Mouse (Mus musculus) yolk sac, embryonic 10.5 days (tissue): ENCODE measurements at regions not wholly inside any gene's neighbourhood (a gene's known extent, or its start where the extent isn't known, plus 50 kb on each side); places are given as distances from the start of the nearest gene placed in this dataset.

Experiments used
- DNase-seq: peaks from one replicate; pipeline ENCODE4 v3.0.0-alpha.2; 2017; ENCODE audit warnings: low spot score

DNA sequence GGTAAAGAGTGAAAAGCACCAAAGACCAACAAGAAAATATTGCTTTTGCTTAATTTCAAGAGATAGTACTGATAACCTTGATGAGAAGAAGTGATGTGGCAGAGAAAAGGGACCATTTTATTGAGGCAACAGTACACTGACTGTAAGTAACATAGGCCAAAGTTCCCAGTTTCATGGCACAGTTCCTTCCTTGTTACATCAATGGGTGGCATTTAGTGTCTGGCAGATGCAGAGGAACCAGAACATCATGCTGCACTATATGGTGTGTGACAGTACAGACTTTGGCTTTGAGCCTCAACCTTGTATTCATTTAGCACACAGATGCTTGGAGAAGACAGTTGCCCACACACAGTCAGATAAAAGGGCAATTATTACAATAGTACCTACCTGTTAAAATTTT, 123.7 kb upstream of the Tent5a start:
- DNase-seq: no peak

DNA sequence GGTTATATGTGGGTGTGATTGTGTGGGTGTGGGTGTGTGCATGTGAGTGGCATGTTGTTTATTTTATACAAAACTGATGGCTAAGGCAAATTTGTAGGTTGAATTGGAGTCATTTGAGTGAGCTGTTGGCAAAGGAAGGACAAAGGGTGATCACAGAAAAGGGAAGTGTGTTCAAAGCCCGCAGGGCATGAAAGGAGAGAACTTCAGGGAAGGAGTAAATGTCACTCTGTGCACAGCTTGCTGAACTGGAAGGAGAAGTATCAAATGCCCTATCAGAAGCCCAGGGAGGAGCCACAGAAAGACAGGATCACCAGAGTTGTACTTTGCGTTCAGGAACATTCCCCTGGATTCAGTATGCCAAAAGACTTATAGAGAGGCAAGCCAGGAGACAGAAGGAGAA, 122.3 kb upstream of the Tent5a start:
- DNase-seq: no peak

DNA sequence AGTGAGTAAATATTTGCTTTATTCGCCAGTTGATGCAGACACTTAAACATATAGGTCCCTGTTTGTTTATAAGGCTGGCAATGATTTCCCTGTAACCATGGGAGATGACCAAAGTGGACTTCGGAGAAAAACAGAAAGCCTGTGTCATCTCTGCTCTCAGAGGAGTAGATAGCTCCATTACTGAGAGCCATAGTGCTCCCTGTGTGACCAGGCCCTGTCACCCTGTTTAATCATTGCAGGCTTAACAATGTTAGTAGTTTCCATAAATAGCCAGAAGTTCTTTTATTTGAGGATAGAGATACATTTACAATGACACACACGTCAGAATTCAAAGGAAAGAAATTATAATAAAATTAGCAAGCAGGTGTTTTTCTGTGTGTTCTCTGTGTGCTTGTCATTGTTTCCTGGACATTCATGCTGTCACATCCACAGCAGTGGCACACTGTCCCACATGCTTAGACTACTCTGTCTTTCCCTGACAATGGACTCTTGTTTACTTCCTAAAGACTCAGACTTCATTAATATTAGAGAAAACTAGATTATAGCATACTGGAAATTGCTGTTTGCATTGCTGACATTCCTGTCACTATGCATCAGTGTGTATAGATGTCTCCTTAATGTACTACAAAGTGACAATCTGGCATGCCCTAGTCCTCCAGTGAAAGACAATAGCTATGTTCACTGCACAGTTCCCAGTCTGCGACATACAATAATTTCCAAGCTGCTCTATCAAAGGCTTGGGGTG, 115.8 kb upstream of the Tent5a start:
- DNase-seq: no peak

DNA sequence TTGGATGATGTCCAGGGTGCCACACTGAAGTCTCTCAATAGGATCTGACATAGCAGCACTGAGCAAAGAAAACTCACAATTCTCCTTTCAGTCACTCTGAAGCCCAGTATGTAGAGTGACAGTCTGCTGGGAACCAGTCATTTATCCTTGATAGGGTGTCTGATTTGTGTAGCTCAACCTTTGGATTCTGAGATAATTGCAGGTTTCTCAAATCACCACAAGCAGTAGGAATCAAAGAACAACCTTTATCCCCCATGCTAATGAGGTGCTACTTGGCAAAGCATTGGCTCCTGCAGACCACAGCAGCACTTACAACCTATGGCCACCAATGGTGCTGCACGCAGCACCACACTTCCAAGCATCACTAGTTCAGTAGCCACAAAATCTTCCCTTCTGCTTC, 112.5 kb upstream of the Tent5a start:
- DNase-seq: no peak

DNA sequence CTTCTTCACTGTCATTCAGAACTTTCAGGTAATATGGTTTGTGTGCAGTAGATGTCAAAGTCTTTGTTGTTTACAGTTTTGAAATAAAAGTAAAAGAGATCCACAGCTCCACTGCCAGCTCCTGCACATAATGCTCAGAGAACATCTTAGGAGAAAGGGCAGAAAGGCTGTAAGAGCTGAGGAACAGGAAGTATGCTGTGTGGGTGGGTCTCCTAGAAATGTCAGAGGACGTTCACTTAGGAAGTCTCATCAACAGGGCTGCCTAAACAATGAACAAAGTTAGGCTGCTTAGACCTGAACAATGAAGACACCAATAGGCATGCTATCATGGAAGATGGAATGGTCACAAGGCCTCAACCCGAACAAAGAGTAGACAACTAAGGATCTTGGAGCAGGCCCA, 105.1 kb upstream of the Tent5a start:
- DNase-seq: no peak

DNA sequence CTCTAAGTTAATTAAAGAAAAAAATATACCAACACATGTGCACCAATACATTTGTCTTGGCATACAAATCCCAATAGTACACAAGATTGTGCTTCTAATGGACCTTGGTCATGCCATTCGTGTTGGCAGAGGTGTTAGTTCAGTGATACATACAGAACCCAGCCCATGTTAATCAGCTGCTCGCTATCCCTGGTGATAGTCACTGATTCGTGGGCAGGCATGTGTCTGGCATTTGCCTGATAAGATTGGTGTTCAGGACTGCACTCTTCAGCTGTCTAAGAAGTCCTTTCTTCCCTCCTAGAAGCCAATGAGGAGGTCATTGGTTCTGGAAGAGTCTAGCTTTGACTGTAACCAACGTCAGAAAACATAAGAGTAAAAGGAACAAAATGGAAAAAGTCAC, 99.7 kb upstream of the Tent5a start:
- DNase-seq: no peak

DNA sequence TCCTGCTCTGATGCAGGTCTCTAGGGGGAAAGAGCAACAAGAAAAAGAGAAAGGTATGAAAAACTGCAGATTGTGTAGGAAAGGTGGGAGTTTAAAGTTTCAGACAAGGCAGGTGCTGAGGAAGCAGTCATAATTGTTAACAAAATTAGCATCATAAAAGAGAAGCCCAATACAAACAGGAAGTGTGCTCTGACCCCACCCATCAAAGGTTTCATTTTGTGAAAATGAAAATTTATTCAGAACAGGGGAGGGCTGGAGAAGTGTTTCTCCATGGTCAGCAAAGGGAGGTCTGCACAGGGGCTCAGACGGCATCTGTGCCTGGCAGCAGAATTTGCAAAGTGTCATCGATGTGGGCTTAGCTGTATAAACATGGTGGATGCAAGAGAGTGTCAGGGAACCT, 96.8 kb upstream of the Tent5a start:
- DNase-seq: no peak

DNA sequence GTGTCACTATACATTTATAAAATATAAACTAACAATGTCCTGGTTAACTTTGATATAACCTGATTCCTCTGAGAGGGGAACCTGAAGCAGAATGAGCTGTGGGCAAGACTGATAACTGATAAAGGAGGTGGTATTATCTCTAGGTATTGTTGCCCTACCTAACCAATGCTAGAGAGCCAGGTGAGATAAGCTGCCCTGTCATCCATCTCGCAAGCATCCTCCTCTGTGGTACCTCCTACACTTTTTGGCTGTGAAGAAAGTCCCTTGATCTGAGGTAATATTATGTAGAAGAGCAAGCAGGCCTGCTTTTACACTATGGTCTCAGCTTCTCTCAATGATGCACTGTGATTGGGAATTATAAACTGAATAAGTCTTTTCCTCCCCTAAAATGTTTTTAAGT, 87.2 kb upstream of the Tent5a start:
- no peak for DNase-seq

DNA sequence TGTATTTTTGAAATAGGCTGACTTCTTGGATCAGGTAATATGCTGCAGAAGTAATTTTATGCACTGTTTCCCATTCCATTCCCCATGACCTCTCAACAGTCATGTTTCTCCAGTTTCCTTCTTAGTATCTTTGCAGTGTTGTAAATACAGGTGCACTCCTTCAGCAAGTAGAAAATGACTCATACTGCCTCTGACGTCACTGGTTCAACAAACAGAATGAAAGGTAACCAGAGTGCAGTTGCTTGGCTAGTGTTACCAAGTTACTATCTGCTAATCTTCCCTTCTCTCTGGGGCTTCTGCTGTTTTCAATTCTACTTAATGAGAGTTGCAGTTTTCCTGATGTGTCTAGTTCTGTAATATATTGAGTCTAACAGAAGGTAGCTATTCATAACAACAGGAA, 86.7 kb upstream of the Tent5a start:
- peak; percentile 65 for DNase-seq

DNA sequence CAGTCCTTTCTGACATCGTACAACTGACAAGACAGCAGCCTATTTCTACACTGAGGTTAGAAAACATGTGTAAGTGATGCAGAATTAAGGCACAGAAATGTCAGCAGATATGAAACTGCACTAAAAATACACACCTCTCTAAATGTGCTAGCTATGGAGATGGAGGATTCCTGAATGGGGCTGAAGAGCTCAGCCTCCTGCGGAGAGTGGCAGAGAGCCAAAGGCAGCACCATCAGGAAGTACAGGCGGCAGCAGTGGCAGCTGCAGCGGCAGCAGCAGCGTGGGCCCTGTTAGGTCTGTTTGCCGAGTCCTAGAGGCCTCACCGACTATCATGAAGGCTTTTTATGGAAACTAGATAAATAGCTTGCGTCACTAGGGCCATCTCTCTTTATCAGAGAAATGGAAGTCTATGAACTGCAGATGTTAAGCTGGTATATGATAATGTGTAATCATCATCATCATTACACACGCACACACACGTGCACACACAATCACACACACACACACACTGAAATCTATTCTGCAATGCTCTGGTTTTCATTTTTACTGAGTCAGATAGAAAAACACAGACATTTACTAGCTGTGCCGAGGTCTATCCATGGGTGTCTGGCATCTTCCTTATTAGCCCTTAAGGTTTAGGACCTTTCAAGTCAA, 83.6 kb upstream of the Tent5a start:
- DNase-seq: no peak

DNA sequence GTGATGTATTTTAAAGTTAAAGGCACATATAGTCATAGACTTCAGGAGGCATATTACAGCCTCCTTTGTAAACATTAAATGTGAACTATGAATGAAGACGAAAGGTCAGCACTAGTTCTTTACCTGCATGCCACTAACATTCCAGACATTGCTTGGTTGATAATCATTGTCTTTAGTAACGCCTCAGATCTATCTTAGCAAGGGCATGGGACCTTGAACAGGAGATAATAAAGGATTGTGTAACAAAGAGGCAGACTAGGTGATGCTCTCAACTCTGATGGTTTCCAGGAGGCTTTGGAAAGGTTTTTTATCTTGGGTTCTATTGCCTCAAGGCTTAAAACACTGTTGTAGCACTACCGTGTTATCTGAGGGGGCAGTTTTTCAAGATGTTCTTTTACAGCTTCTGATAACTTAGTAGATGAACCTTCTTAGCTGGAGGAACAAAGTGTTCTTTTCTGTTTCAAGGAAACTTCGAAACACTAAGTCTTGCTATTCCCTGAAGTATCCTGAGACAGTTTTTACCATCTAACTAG, 82.9 kb upstream of the Tent5a start:
- peak; percentile 53 for DNase-seq

DNA sequence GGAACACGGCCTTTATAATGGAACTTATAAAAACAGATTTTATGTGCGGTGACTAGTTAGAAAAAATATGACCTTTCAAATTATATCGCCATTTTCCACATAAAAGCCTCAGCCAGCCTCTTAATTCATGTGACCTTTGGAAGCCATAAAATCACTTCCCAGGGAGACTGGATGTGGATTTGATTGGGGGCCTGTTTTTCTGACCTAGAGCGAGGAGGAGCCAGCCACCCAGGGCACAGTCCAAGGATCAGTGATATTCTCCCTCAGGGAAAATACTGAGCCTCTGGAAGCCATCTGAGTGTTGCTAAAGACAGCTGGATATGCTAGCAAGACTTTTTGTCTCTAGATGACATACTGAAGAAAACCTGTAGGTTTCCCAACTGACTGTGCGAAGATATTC, 81.3 kb upstream of the Tent5a start:
- peak; percentile 65 for DNase-seq

DNA sequence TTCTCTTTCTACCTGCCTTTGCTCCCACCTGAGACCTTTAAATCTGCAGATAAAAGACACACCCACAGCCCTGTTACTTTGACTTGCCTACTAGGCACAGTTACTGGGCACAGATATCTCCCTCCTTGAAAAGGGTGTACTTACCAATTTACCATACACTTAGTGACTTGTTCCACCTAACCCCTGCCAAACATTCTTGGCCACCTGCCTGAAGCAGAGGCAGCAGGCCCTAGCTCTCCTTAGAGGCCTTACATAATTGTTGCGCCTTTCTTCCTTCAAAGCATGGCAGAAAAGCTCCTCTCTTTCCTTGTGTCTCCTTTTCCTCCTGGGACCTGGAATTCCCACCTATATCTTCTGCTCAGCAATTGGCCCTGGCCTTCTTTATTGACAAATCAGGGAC, 80.4 kb upstream of the Tent5a start:
- DNase-seq: no peak

DNA sequence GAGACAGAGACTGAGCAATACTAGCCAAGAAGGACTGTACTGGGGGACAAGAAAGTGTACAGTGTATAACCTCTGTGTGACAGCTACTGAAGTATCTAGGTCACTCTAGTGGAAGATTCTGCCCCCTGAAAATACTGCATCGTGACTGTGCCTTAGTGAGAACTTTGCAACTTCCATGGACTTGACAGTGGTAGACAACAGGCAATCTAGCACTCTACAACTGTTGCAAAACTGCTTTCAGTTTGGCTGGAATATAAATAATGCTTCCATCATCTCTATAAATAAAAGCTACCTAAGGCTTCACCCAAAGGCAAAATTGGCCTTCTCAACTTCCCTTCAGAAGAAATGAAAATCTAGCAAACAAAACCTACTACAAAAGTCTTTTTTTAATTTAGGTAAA, 74.6 kb upstream of the Tent5a start:
- DNase-seq: no peak

DNA sequence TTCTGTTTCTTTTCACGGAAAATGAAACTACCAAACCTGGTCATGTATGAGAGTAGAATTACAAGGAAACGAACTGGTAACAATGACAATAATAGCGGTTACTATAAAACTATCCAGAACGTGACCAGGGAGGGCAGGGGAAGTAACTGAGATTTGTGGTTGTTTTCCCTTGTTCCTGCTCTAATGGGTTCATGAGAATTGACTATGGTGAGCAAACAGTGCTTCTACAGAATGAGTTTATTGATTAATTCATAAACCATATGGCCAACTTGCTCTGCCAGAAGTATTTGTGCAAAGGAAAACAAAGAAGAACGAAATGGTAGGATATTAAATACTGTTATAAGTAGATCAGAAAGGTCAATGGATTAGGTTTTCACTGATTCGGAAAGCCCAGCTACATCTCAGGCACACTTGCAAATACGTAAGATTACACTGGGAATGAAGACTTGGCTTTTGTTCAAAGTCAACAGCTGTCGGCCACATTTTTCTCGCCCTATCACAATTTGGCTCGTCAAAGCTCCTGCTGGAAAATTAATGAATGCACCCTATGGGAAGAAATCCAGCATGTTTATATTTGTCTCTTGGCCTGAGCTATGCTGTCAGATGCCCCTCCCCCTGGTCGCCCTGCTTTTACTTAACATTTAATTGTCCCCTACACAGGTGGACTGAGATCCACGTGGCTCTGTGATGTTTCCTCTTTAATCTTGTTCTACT, 73.6 kb upstream of the Tent5a start:
- DNase-seq: no peak

DNA sequence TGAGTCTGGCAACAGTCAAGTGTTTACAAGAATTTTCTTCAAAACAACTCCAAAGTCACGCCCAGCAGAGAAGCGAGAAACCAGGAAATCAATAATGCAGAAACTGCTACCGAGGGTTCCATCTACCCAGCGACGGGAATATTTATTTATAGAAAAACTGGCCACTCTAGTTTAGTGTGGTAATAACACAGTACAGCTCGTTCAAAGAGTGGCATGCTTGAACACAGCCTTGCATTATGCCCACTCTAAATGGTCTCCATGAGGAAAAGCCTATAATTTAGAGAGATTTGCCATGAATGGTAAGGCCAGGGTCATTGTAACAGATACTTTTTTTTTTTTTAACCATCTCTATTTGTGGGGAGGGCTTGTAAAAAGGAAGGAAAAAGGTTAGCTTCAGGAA, 67.8 kb upstream of the Tent5a start:
- DNase-seq: no peak

DNA sequence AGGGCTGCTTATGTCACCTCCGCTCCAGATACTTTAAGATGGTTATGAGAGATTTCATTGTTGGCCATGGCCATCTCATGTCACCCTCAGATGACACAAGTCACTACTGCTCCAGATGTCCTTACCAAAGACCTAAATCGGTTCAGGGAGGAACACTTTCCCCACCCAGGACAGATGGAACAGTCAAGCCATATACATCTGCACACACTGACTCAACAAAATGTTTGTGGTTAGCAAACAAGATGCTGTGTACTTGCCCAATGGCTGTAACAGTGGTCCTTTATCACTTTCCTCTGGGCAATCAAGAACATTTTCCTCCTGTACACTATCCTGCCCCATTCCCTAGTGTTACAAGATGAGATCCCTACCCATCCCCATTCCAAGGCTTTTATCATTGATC, 64.1 kb upstream of the Tent5a start:
- no peak for DNase-seq

DNA sequence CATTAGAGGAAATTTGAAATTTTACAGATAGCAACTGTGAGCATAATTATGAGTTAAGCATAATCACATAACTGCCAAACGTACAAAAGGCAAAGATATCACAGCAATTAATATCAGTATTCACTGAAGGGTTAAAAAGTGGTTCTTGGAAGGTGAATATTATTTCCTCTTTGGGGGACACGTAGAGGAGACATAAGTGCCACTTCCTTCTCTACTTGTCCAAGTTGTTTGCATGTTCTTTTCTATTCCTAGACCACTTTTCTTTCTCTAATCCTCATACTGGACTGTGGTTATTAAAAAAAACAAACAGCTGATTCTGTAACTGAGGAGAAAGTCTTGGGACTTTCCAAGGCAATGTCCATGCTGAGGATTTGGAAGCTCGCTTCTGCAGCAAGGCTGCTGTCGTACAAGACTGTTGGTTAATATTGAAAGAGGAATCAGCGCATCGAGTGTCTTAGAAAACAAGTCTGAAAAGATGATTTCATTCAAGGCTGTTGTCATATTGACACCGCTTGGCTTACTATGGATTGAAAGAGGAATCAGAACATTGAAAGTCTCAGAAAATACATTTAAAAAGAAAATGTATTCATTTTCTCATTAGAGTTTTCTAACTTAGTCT, 61.7 kb upstream of the Tent5a start:
- no peak for DNase-seq

DNA sequence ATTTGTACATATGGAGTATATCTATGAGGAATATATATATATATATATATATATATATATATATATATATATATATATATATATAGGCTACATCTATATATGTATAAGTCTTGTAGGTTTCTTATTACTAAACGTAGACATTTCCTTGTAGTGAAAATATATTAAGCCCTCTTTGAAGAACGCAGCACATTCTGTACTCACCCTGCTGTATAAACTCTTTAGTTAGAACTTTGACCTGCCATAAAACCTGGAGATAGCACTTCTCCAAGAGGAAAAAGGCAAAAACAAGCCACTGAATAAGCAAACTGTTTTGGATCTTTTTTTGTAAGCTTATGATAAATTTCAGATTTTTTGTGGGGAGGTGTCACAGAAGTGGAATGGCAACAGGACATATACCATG, 55.3 kb upstream of the Tent5a start:
- DNase-seq: no peak

DNA sequence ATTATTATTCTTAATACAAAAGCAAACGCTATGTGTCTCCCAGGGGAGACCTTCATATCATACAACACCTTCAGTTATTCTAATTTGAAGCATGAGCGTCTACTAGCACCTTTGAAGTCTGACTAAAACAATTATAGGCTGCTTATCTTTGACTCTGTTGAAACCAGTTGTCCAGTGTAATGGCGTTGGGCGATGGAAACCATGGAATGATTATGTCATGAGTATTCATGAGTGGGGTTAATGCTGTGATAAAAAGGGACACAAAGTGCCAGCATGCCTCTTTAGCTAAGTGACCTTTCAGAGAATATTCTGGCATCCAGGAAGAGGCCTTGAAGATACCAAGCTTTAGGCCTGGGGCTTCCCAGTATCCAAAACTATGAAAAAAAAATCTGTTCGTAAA, 53.6 kb upstream of the Tent5a start:
- no peak for DNase-seq

DNA sequence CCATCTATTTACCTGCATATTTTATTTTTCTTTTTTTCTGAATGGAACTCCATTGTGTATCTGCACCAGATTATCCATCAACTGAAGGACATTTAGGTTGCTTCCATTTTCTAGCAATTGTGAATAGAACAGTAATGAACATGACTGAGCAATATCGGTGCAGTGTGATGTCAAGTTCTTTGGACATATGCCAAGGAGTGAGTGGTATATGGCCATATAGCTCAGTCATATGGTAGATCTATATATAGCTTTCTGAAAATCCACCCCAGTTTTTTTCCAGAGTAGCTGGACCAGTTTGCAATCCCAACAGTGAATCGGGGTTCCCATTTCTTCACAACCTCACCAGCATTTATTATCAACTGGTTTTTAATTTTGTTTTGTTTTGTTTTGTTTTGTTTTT, 52.0 kb upstream of the Tent5a start:
- DNase-seq: no peak
